Mouse (Mus musculus) erythroblast, embryonic 14.5 days (primary cell): Measurements from ENCODE around the gene Slc22a14. TPM values are rescaled to one million over a fixed set of nuclear protein-coding genes. Genes with fewer than 3 reads are reported as not detected.

Source experiments
- H3K27me3 ChIP-seq: 2 replicates; pipeline ENCODE4 v1.6.1; 2012; ENCODE audit warnings: inconsistent platforms; ENCODE audit not compliant: control insufficient read depth
- H3K36me3 ChIP-seq: 2 replicates; pipeline ENCODE4 v1.6.1; 2012; ENCODE audit warnings: mild to moderate bottlenecking, inconsistent platforms; ENCODE audit not compliant: control insufficient read depth
- H3K4me1 ChIP-seq: 2 replicates; pipeline ENCODE4 v1.6.1; 2012; ENCODE audit warnings: inconsistent platforms; ENCODE audit not compliant: control insufficient read depth
- H3K4me3 ChIP-seq: replicated peaks from 2 replicates; pipeline ENCODE3; 2012; ENCODE audit warnings: moderate library complexity, mild to moderate bottlenecking, inconsistent platforms
- H3K9me3 ChIP-seq: 2 replicates; pipeline ENCODE4 v1.6.1; 2012; ENCODE audit warnings: low read length, inconsistent platforms, mixed read lengths; ENCODE audit not compliant: control insufficient read depth
- GATA1 ChIP-seq: IDR thresholded peaks from 2 replicates; pipeline ENCODE4 v1.6.1; 2012; ENCODE audit warnings: low read length, inconsistent platforms, mixed read lengths
- TAL1 ChIP-seq: IDR thresholded peaks from 3 replicates; pipeline ENCODE4 v1.6.1; 2012; ENCODE audit warnings: low read length, inconsistent platforms, mixed read lengths
- polyA plus RNA-seq: library from polyadenylated mRNA; stranded (reverse); fragments of >175 nt; gene quantifications from 2 replicates; pipeline ENCODE4 v1.2.3, GENCODE M21; 2012

Slc22a14 gene
- polyA plus RNA-seq, 1 experiment = not detected

- H3K9me3 ChIP-seq = no peaks in the 10 kb centered on the region
- peaks cover 13% of the 10 kb centered on the region for H3K27me3 ChIP-seq
- no peak overlapping the region for H3K4me3 ChIP-seq
- no peak for TF ChIP-seq TAL1
- no peak for TF ChIP-seq GATA1
- no peaks in the 10 kb centered on the region for H3K4me1 ChIP-seq
- no peaks in the 10 kb centered on the region; the same call in 1 of the 2 replicates for H3K36me3 ChIP-seq
Observed at GRCm38 (mm10) chr9:119151751-119152150, 213.6 kb downstream of the Slc22a14 start.

GRCm38 (mm10) chr9:119149601-119150000 lies 215.8 kb downstream of the Slc22a14 start:
- H3K4me1 ChIP-seq = no peaks in the 10 kb centered on the region
- no peak overlapping the region for H3K4me3 ChIP-seq
- TF ChIP-seq TAL1 = no peak
- no peak for TF ChIP-seq GATA1
- no peaks in the 10 kb centered on the region for H3K27me3 ChIP-seq
- H3K9me3 ChIP-seq = no peaks in the 10 kb centered on the region
- H3K36me3 ChIP-seq = no peaks in the 10 kb centered on the region; the same call in 1 of the 2 replicates

- no peak for TF ChIP-seq GATA1
- H3K27me3 ChIP-seq = no peaks in the 10 kb centered on the region
- no peaks in the 10 kb centered on the region for H3K36me3 ChIP-seq
Observed at GRCm38 (mm10) chr9:119146098-119146770, 219.1 kb downstream of the Slc22a14 start.

GRCm38 (mm10) chr9:119145638-119146037 lies 219.7 kb downstream of the Slc22a14 start:
- Histone ChIP-seq H3K4me3 (no peak overlapping the region), H3K9me3 (no peaks in the 10 kb centered on the region), H3K27me3 (no peaks in the 10 kb centered on the region), H3K36me3 (no peaks in the 10 kb centered on the region), H3K4me1 (no peaks in the 10 kb centered on the region)
- TF ChIP-seq TAL1 = no peak
- no peak for TF ChIP-seq GATA1

More at GRCm38 (mm10) chr9:119146098-119146770, 219.1 kb downstream of the Slc22a14 start:
- Histone ChIP-seq H3K9me3 (no peaks in the 10 kb centered on the region), H3K4me3 (no peak overlapping the region), H3K4me1 (no peaks in the 10 kb centered on the region)

- no peaks in the 10 kb centered on the region for H3K36me3 ChIP-seq
Observed at GRCm38 (mm10) chr9:119145137-119145536, 220.2 kb downstream of the Slc22a14 start.

GRCm38 (mm10) chr9:119144696-119145095 lies 220.7 kb downstream of the Slc22a14 start:
- Histone ChIP-seq H3K36me3 (no peaks in the 10 kb centered on the region), H3K4me1 (no peaks in the 10 kb centered on the region), H3K4me3 (no peak overlapping the region), H3K27me3 (no peaks in the 10 kb centered on the region), H3K9me3 (no peaks in the 10 kb centered on the region)
- TF ChIP-seq TAL1 = no peak
- TF ChIP-seq GATA1 = no peak

More at GRCm38 (mm10) chr9:119145137-119145536, 220.2 kb downstream of the Slc22a14 start:
- no peaks in the 10 kb centered on the region for H3K4me1 ChIP-seq
- H3K9me3 ChIP-seq = no peaks in the 10 kb centered on the region
- H3K4me3 ChIP-seq = no peak overlapping the region
- TF ChIP-seq TAL1 (no peak), GATA1 (no peak)
- H3K27me3 ChIP-seq = no peaks in the 10 kb centered on the region

- no peaks in the 10 kb centered on the region for H3K27me3 ChIP-seq
- H3K4me3 ChIP-seq = no peak overlapping the region
- no peaks in the 10 kb centered on the region for H3K9me3 ChIP-seq
- no peaks in the 10 kb centered on the region for H3K36me3 ChIP-seq
- no peaks in the 10 kb centered on the region for H3K4me1 ChIP-seq
- no peak for TF ChIP-seq TAL1
- TF ChIP-seq GATA1 = no peak
Observed at GRCm38 (mm10) chr9:119143372-119143771, 222.0 kb downstream of the Slc22a14 start.

GRCm38 (mm10) chr9:119142066-119142465 lies 223.3 kb downstream of the Slc22a14 start:
- TF ChIP-seq GATA1 = no peak
- no peak for TF ChIP-seq TAL1
- no peaks in the 10 kb centered on the region for H3K9me3 ChIP-seq

GRCm38 (mm10) chr9:119138836-119139235 lies 226.5 kb downstream of the Slc22a14 start:
- H3K36me3 ChIP-seq = no peaks in the 10 kb centered on the region
- H3K9me3 ChIP-seq = no peaks in the 10 kb centered on the region
- TF ChIP-seq TAL1 (no peak), GATA1 (no peak)
- no peaks in the 10 kb centered on the region for H3K4me1 ChIP-seq
- H3K27me3 ChIP-seq = no peaks in the 10 kb centered on the region
- H3K4me3 ChIP-seq = no peak overlapping the region

More at GRCm38 (mm10) chr9:119142066-119142465, 223.3 kb downstream of the Slc22a14 start:
- no peaks in the 10 kb centered on the region for H3K27me3 ChIP-seq
- no peak overlapping the region for H3K4me3 ChIP-seq
- no peaks in the 10 kb centered on the region for H3K4me1 ChIP-seq
- H3K36me3 ChIP-seq = no peaks in the 10 kb centered on the region

GRCm38 (mm10) chr9:119130692-119131091 lies 234.7 kb downstream of the Slc22a14 start:
- no peaks in the 10 kb centered on the region for H3K27me3 ChIP-seq
- no peaks in the 10 kb centered on the region; the same call in 1 of the 2 replicates for H3K4me1 ChIP-seq
- TF ChIP-seq GATA1 = no peak
- TF ChIP-seq TAL1 = no peak
- H3K9me3 ChIP-seq = no peaks in the 10 kb centered on the region
- no peaks in the 10 kb centered on the region for H3K36me3 ChIP-seq
- no peak overlapping the region for H3K4me3 ChIP-seq
